Mouse (Mus musculus) intestine, embryonic 16.5 days (tissue): ENCODE results near the gene Lamc3. TPM values are rescaled to one million over a fixed set of nuclear protein-coding genes. Genes with fewer than 3 reads are reported as not detected.

Experiments
- ATAC-seq: fragments of 200-750 bp; cut with Nextera tagmentation; 2 replicates; pipeline ENCODE4 v1.8.0; 2017; ENCODE audit warnings: moderate TSS enrichment, moderate library complexity
- H3K27ac ChIP-seq: fragments of 300-500 bp; sonication (generic); 2 replicates; pipeline ENCODE4 v1.5.1; 2014; ENCODE audit warnings: mild to moderate bottlenecking, low read length
- H3K27me3 ChIP-seq: fragments of 300-500 bp; sonication (generic); replicated peaks from 2 replicates; pipeline ENCODE4 v1.6.1; 2014; ENCODE audit warnings: low read length, control low read depth, mixed read lengths; ENCODE audit not compliant: control insufficient read depth, insufficient read depth
- H3K36me3 ChIP-seq: fragments of 300-500 bp; sonication (generic); 2 replicates; pipeline ENCODE4 v1.6.1; 2014; ENCODE audit warnings: low read length, control low read depth; ENCODE audit not compliant: control insufficient read depth, insufficient read depth
- H3K4me1 ChIP-seq: fragments of 300-500 bp; sonication (generic); 2 replicates; pipeline ENCODE4 v1.6.1; 2014; ENCODE audit warnings: low read length, control low read depth, mixed read lengths; ENCODE audit not compliant: control insufficient read depth, insufficient read depth
- H3K4me2 ChIP-seq: fragments of 300-500 bp; sonication (generic); 2 replicates; pipeline ENCODE4 v1.6.1; 2014; ENCODE audit warnings: low read depth, low read length, control low read depth
- H3K4me3 ChIP-seq: fragments of 300-500 bp; sonication (generic); 2 replicates; pipeline ENCODE4 v1.5.1; 2014; ENCODE audit warnings: mild to moderate bottlenecking, low read length
- H3K9ac ChIP-seq: fragments of 300-500 bp; sonication (generic); 2 replicates; pipeline ENCODE4 v1.6.1; 2014; ENCODE audit warnings: low read depth, low read length
- H3K9me3 ChIP-seq: fragments of 300-500 bp; sonication (generic); 2 replicates; pipeline ENCODE4 v1.6.1; 2016; ENCODE audit warnings: low read length, control low read depth; ENCODE audit not compliant: control insufficient read depth
- WGBS: fragments of 180-500 bp; shearing (Covaris S2); extraction: QIAGEN DNeasy Blood & Tissue Kit; methylation state at CpG from one replicate; pipeline ENCODE4 v1.1.7; 2014; 5-methylcytosine and 5-hydroxymethylcytosine counted together
- polyA plus RNA-seq: library from polyadenylated mRNA; unstranded; fragments of >200 nt; fragmentation: Nextera tagmentation; extraction: Ambion mirVana; gene quantifications from 2 replicates; pipeline ENCODE4 v1.2.1, GENCODE M21; 2015

The Lamc3 gene
- polyA plus RNA-seq, 1 experiment from 2014 or later, result 0.44 TPM

DNA sequence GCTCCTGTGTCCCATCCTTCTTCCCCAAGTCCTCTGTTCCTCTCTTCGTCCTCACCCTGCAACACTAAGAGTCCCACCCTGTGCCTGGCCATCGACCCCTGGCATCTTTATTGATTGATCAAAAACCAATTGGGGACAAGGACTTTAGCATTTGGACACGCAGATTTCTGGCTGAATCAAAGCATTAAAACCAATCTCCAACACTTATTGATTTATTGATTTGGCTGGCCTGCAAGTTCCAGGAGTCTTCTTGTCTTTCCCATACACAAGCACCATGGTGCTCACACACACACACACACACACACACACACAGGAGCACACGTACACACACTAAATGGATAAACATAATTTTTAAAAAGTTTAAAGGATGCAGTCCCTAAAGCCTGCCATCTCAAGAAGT is 55.9 kb downstream of the Lamc3 start:
- WGBS, result 70% methylated on average over 4 of the region's 4 CpGs
- H3K4me1 ChIP-seq, result no peaks in the 10 kb centered on the region
- no peak overlapping the region for H3K27ac ChIP-seq
- H3K4me3 ChIP-seq, result no peak overlapping the region
- H3K9ac ChIP-seq, result no peak overlapping the region
- H3K36me3 ChIP-seq, result no peaks in the 10 kb centered on the region
- H3K9me3 ChIP-seq, result no peaks in the 10 kb centered on the region
- no peaks in the 10 kb centered on the region for H3K27me3 ChIP-seq
- no peak for ATAC-seq
- no peak overlapping the region for H3K4me2 ChIP-seq

DNA sequence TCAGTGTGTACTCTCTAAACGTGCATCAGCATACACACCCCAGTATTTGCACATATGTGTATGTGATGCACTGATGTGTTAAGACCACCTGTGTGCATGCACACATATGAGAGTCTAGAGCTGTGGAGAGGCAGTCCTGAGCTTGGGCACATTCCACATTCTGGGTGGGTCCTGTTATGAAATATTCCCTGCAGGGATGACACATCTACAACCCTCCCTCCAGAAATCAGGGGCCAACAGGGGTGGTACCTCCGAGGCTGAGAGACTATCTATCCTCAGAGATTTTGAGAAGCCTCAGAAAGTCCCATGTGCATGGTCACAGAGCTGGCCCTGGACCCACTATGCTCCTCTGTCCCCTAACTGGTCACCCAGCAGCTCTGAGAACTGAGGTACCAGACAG is 58.5 kb downstream of the Lamc3 start:
- H3K27ac ChIP-seq, result no peak overlapping the region
- H3K9me3 ChIP-seq, result no peaks in the 10 kb centered on the region
- H3K27me3 ChIP-seq, result peaks cover 6% of the 10 kb centered on the region; the same call in 1 of the 2 replicates
- WGBS, result 62% methylated on average over 2 of the region's 2 CpGs
- H3K4me2 ChIP-seq, result no peak overlapping the region
- no peaks in the 10 kb centered on the region for H3K36me3 ChIP-seq
- no peak for ATAC-seq
- peaks cover 1% of the 10 kb centered on the region for H3K4me1 ChIP-seq
- H3K4me3 ChIP-seq, result no peak overlapping the region
- no peak overlapping the region for H3K9ac ChIP-seq

DNA sequence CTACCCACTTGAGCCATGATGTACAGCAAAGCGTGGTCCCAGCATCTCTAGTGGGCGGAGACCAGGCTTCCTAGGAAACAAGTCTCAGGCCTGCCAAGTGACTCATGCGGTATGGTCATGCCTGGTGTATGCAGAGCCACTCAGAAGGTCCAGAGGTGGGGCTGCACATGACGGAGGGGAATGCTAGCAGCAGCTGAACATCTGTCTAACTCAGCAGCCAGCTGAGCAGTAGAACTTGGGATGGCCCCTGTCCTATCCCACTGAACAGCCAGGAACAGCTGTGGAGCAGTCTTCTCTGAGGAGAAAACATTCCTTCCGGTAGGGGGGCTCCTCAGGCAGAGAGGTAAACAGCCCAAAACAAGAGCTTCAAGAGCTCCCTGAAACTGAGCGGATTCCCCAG is 61.3 kb downstream of the Lamc3 start:
- no peaks in the 10 kb centered on the region for H3K9me3 ChIP-seq
- H3K36me3 ChIP-seq, result no peaks in the 10 kb centered on the region
- peak; percentile 66 for ATAC-seq
- peaks cover 5% of the 10 kb centered on the region for H3K4me1 ChIP-seq
- peaks cover 6% of the 10 kb centered on the region; the same call in 1 of the 2 replicates for H3K27me3 ChIP-seq
- H3K4me3 ChIP-seq, result no peak overlapping the region
- WGBS, result 57% methylated on average over 6 of the region's 6 CpGs
- H3K27ac ChIP-seq, result no peak overlapping the region
- no peak overlapping the region for H3K4me2 ChIP-seq
- H3K9ac ChIP-seq, result no peak overlapping the region

DNA sequence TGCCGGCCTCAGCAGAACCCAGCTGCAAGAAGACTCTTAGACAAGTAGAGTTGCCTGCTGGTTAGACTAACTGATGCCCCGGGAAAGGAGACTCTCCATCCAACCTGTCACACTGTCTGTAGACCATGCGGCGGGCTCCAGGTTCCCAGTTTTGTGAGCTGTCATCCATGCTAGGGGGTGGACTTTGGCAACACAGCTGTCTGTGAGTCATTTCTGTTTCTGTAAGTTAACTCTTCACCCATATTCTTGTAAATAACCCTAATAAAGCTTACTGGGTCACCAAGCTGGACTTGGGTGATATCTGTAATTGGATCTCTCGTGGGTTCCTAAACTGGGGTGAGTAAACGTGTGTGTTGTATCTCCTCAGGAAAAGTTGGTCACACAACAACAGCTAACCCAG is 61.7 kb downstream of the Lamc3 start:
- no peak overlapping the region for H3K4me2 ChIP-seq
- peaks cover 6% of the 10 kb centered on the region; the same call in 1 of the 2 replicates for H3K27me3 ChIP-seq
- no peak overlapping the region for H3K27ac ChIP-seq
- no peaks in the 10 kb centered on the region for H3K36me3 ChIP-seq
- H3K9me3 ChIP-seq, result no peaks in the 10 kb centered on the region
- whole genome bisulfite sequencing, result 63% methylated on average over 6 of the region's 6 CpGs
- H3K4me1 ChIP-seq, result peaks cover 5% of the 10 kb centered on the region
- no peak for ATAC-seq
- H3K4me3 ChIP-seq, result no peak overlapping the region
- no peak overlapping the region for H3K9ac ChIP-seq

DNA sequence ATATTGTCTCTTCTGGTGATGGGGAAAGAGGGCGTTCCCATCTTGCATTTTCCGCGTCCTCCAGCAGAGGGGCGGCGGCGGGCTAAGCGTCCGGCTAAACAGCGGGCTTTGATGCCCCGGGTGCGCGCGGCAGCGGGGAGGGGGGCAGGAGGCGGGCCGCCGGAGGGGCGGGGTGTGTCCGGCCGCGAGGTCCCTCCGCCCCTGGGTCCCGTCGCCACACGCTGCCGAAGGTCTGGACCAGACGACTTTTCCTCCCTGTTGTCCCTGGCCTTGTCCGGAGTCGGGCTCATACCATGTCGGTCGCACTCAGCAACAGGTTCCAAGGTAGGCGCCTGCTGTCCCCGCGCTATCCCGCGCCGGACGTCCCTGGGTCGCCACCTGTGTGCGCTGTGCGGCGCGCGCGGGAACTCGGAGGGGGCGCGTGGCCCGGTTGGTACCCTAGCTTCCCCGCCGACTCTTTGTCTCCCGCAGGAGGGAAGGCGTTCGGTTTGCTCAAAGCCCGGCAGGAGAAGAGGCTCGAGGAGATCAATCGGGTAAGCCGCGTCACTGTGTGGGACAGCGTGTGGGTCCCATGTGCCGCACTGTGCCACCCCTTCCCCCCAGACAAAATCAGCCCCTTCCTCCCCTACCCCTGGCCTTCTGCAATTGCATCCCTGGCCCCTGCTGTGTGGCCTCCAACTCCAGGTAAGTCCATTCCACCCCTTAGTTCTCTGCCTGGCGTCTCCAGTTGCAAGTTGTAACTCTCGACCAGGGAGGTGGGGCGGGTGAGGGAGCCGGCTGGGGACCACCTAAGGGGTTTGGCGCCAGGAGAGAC is 63.2 kb downstream of the Lamc3 start, which contains the start of gene Aif1l:
TSS of gene Aif1l (plus strand) at position 82 of the 814 bp plus-strand sequence.
- Histone ChIP-seq H3K36me3 (no peaks in the 10 kb centered on the region), H3K27ac (no peak within 1 kb of the TSS), H3K4me1 (peaks cover 5% of the 10 kb centered on the region), H3K9me3 (no peaks in the 10 kb centered on the region), H3K9ac (peak within 1 kb of the TSS; percentile 74), H3K27me3 (peaks cover 6% of the 10 kb centered on the region; the same call in 1 of the 2 replicates), H3K4me3 (peak within 1 kb of the TSS; percentile 73), H3K4me2 (peak within 1 kb of the TSS; percentile 99)
- WGBS, result under 1% methylated on average over 66 of the region's 66 CpGs
- ATAC-seq, result peak; percentile 53

DNA sequence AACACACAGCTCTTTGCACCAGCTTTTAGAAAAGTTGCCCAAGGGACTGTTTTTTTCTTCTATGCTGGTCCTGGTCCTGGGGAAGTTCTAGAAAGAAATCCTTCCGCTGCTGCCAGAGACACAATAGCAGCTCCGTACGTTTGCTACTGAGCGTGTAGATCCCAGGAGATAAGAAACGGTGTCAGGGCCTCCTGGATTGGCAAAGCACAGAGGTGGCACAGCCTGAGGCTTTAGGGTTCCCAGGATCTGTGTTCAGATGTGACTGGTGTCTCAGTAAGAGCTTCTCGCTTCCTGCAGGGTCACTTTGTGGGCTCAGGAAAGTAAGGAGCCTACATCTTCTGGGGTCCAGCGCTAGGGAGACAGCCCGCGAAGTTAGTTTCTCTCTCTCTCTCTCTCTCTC is 63.9 kb downstream of the Lamc3 start:
- 30% methylated on average over 9 of the region's 9 CpGs for WGBS
- peak overlapping the region; percentile 99 for H3K4me2 ChIP-seq
- H3K4me3 ChIP-seq, result peak overlapping the region; percentile 73
- no peaks in the 10 kb centered on the region for H3K9me3 ChIP-seq
- H3K4me1 ChIP-seq, result peaks cover 5% of the 10 kb centered on the region
- H3K36me3 ChIP-seq, result no peaks in the 10 kb centered on the region
- H3K27me3 ChIP-seq, result peaks cover 6% of the 10 kb centered on the region; the same call in 1 of the 2 replicates
- peak overlapping the region; percentile 74 for H3K9ac ChIP-seq
- no peak for ATAC-seq
- H3K27ac ChIP-seq, result no peak overlapping the region

DNA sequence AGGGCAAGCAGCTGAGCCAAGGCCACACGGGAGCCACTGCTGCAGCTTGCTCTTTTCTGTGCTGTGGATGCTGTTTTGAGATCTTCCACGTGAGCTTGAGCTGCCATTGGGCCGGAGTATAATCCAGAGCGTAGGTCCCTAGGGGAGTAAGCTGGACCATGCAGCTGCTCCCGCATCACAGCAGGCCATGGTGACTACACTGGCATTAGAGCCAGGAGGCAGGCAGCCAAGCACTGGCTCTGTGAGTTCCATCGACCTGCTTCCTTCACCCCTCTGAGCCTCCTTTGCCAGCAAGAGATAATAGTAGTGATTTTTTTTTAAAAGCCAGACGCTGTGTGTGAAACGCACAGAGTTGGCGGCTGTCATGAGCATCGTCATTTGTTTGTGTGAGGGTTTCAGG is 65.1 kb downstream of the Lamc3 start:
- H3K4me3 ChIP-seq, result no peak overlapping the region
- H3K4me1 ChIP-seq, result peaks cover 5% of the 10 kb centered on the region
- H3K9me3 ChIP-seq, result no peaks in the 10 kb centered on the region
- no peaks in the 10 kb centered on the region for H3K36me3 ChIP-seq
- WGBS, result 88% methylated on average over 10 of the region's 10 CpGs
- H3K27ac ChIP-seq, result no peak overlapping the region
- no peak overlapping the region for H3K9ac ChIP-seq
- no peak overlapping the region for H3K4me2 ChIP-seq
- H3K27me3 ChIP-seq, result peaks cover 6% of the 10 kb centered on the region; the same call in 1 of the 2 replicates
- ATAC-seq, result no peak

DNA sequence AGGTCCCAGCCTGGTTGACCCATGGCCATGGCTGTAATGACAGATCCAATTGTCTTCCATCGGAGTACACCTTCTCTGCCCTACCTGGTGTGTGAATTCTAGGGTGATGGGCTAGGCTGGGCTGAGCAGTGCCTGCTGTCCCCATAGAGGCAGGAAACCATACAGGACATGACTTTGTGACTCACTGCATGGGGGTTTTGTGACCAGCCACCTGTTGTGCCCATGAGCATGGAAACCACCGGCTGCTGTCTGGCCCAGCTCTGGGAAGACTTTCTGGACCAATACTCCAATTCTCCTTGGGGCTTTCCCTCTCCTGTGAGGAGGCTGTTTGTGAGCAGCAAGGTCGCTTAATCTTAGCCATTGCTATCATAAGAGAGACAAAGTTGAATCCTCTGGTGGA is 65.6 kb downstream of the Lamc3 start:
- Histone ChIP-seq H3K4me2 (no peak overlapping the region), H3K9ac (no peak overlapping the region), H3K27me3 (peaks cover 6% of the 10 kb centered on the region; the same call in 1 of the 2 replicates), H3K9me3 (no peaks in the 10 kb centered on the region), H3K4me1 (peaks cover 5% of the 10 kb centered on the region), H3K27ac (no peak overlapping the region), H3K36me3 (no peaks in the 10 kb centered on the region), H3K4me3 (no peak overlapping the region)
- WGBS, result 94% methylated on average over 3 of the region's 3 CpGs
- no peak for ATAC-seq

DNA sequence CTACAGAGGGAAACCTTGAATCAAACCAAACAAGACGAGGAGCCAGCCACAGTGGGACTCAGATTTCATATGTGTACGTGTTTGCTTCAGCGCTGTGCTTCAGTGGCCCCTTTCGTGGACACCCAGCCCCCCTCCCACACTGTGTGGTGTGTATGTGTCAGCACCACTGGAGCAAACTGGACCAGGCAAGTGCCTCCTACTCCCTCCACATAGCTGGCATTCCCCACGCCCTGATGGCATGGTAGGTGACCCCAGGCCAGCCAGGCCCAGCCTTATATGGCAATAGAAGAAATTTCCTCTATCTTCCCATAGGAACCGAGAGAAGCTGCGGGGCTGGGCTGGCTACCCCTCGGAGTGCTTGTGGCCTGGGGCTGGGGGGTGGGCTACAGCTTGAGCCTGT is 66.6 kb downstream of the Lamc3 start:
- no peaks in the 10 kb centered on the region for H3K36me3 ChIP-seq
- H3K4me3 ChIP-seq, result no peak overlapping the region
- no peak overlapping the region for H3K4me2 ChIP-seq
- H3K27me3 ChIP-seq, result peaks cover 6% of the 10 kb centered on the region; the same call in 1 of the 2 replicates
- no peak overlapping the region for H3K9ac ChIP-seq
- 73% methylated on average over 8 of the region's 8 CpGs for WGBS
- H3K27ac ChIP-seq, result no peak overlapping the region
- ATAC-seq, result no peak
- no peaks in the 10 kb centered on the region for H3K9me3 ChIP-seq
- peaks cover 5% of the 10 kb centered on the region for H3K4me1 ChIP-seq
